Mouse (Mus musculus): ENCODE measurements around the gene Smbd1.

GRCm38 (mm10) chr16:32853492-32854049 is 43.3 kb upstream of the Smbd1 start:
- TF ChIP-seq USF1 (IDR thresholded peaks at IDR 0.05; ENCODE audit: low read depth) (no peak), POLR2A (IDR thresholded peaks at IDR 0.05; ENCODE audit: insufficient read length, low read depth) (no peak), POLR2AphosphoS2 (IDR thresholded peaks at IDR 0.05; ENCODE audit: insufficient read length, low read depth) (no peak), TCF12 (IDR thresholded peaks at IDR 0.05; ENCODE audit: insufficient read depth, poor library complexity, severe bottlenecking) (no peak), MYOD1 (IDR thresholded peaks at IDR 0.05; ENCODE audit: control insufficient read depth in 1 of 3, insufficient read length in 2 of 3, low read depth in 2 of 3) (no peak), MAX (IDR thresholded peaks at IDR 0.05; ENCODE audit: low read depth) (no peak), TCF3 (IDR thresholded peaks at IDR 0.05; ENCODE audit: insufficient read length, low read depth) (no peak), MYOG (IDR thresholded peaks at IDR 0.05; ENCODE audit: control insufficient read depth in 1 of 3, insufficient read depth in 1 of 3, insufficient read length in 2 of 3, low read depth in 2 of 3) (no peak)

Data from myocyte (in vitro differentiated cells).